Mouse (Mus musculus): Measurements from ENCODE around the gene Mndal. TPM values are rescaled to one million over a fixed set of nuclear protein-coding genes. Genes with fewer than 3 reads are reported as not detected.
"Not testable (repeated sequence)": the region's sequence is repeated elsewhere in the genome, so short reads cannot be mapped to it uniquely, and the experiment has no call there.

Mndal gene
- total RNA-seq (2021) (10 to 100 TPM; 12.7 to 12.8 TPM), polyA plus RNA-seq (2012; rRNA removed) (6.6 and 6.8 TPM in 2 replicates)
- long read RNA-seq, partial matches to known transcripts: 2 of 6 reads
- long read RNA-seq, other reads (novel, unspliced or antisense): 3 of 6 reads

DNA sequence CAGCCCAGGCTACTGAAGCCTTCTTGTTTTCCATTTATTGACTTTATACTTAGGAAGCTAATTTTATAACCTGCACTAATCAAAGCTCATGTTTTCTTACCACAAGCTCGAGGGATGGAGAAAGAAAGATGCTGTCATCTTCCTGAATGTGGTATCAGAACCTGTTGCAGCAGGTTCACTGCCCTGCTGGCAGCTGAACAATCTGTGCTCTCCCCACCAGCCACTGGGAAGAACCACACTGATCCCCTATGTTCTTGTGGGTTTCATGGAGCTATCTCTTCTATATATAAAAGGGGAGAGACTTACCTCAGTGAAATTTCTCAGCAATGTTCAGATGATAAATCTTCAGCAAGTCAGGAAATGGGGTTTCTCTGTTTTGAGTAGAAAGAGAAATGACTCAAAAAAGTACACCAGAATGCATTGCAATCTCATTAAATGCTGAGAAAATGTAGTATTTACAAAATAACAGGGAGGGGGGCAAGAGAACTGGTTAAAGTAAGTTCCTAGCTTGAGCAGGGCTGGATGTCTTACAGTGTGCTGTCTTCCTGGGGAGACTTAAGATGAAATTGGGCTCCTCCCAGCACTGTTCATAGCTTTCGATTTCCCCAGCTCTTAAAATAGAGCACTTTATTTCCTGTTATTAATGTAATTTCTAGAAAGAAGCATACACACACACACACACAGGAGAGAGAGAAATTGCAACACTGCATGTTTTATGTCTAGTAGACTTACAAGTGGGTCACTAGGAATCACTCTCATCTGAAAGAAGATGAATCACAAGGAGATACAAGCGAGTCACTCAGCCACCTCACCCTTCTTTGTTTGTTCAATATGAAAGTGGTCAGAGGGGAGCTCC lies at the start of gene Mndal, which contains the start of gene Ifi203:
Mndal (minus strand) TSS at position 568 of the 856 bp plus-strand sequence.
Ifi203 (minus strand) TSS at position 749 of the 856 bp plus-strand sequence.
- Histone ChIP-seq H3K9ac (ENCODE audit: low read depth, low read length) (peak within 1 kb of the TSS; percentile 63), H3K27ac (peak within 1 kb of the TSS; percentile 84), H3K4me3 (peak within 1 kb of the TSS; percentile 54)
- H3K79me2 ChIP-seq (replicated peaks; ENCODE audit: control insufficient read depth, insufficient read depth, low read length); H3K36me3 ChIP-seq (ENCODE audit: control insufficient read depth, insufficient read depth, low read length); H3K4me1 ChIP-seq (ENCODE audit: control insufficient read depth, insufficient read depth, low read length); H3K27me3 ChIP-seq (ENCODE audit: control insufficient read depth, insufficient read depth, low read length); intact Hi-C loops (cut with DNase I): not testable (repeated sequence)
- 29% methylated on average over 3 of the region's 3 CpGs for WGBS
- DNase-seq: peak in 1 of 2 experiments; percentile 10

DNA sequence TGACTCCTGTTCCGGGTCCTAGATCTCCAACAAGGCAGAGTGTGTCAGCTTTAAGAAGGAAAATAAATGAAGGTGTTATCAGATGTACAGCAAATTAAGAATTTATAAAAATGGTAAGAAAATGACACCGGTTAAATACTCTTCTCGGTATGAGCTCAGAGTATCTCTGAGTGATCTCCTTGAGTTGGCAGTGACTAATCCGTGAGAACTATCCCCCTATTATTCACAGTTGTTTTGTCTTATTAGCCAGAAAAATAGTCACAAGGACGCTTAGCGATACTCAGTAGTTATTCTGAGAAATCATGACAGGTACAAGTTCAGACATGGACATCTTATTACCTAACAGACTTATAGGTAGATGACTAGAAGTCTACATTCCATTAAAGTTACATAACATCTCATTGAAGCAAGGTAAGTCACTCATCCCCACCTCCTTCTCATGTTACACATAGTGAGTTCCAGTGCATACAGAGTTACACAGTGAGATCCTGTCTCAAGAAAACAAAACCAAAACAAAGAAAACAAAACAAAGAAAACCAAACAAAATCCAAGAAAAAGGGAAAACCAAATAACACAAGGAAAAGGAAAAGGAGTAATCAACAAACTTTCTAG lies 40.5 kb upstream of the Mndal start, which contains the start of gene Ifi202b:
Ifi202b (minus strand) TSS at position 51 of the 612 bp plus-strand sequence.
- H3K36me3 ChIP-seq (ENCODE audit: control insufficient read depth, insufficient read depth, low read length); H3K79me2 ChIP-seq (replicated peaks; ENCODE audit: control insufficient read depth, insufficient read depth, low read length); H3K27me3 ChIP-seq (ENCODE audit: control insufficient read depth, insufficient read depth, low read length); H3K9ac ChIP-seq (ENCODE audit: low read depth, low read length); H3K4me3 ChIP-seq; intact Hi-C loops (cut with DNase I); DNase-seq; H3K4me1 ChIP-seq (ENCODE audit: control insufficient read depth, insufficient read depth, low read length); H3K27ac ChIP-seq: not testable (repeated sequence)
- 87% methylated on average over 6 of the region's 6 CpGs for WGBS

DNA sequence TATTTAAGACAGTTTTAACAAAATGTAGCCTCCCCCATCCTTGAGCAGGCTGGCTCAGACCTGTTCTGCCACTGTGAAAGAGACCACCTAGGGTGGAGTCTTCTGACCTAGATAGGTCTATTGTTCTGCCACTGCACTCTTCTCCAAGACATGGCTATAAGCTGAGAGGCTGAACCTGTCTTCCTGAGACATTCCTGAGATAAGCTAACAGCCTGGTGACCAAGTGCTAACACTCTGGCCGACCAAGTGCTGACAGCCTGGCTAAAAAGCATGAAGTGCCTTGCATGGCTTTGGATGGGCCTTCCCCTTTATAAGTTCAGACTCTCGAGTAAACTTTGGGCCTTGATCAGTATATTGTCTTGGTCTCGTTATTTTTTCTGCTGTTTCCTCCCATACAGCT lies 38.7 kb upstream of the Mndal start:
- H3K27ac ChIP-seq; H3K79me2 ChIP-seq (replicated peaks; ENCODE audit: control insufficient read depth, insufficient read depth, low read length); H3K4me3 ChIP-seq; DNase-seq; H3K27me3 ChIP-seq (ENCODE audit: control insufficient read depth, insufficient read depth, low read length); H3K4me1 ChIP-seq (ENCODE audit: control insufficient read depth, insufficient read depth, low read length); H3K36me3 ChIP-seq (ENCODE audit: control insufficient read depth, insufficient read depth, low read length); intact Hi-C loops (cut with DNase I); H3K9ac ChIP-seq (ENCODE audit: low read depth, low read length): not testable (repeated sequence)
- 6% methylated on average over 3 of the region's 3 CpGs for WGBS

DNA sequence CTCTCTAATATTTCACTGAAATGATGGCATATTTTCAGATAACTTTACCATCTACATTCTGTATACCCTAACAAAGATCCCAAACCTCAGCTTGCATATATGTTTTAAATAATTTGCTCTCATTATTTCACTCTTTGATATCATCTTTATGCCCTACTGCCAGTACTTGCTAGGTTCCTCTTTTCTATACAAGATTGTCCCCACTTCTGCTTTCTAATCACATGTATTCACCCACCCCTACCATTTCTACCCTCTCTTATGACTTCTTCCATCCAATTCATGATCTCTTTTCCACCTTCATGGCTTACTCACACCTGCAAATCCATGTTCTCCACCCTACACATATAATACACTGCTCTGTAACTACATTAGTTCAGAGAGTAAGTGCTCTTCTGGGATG lies 35.3 kb upstream of the Mndal start:
- H3K4me3 ChIP-seq: no peak overlapping the region
- no peak overlapping the region for H3K9ac ChIP-seq (ENCODE audit: low read depth, low read length)
- H3K27ac ChIP-seq: no peak overlapping the region
- H3K4me1 ChIP-seq (ENCODE audit: control insufficient read depth, insufficient read depth, low read length): no peaks in the 10 kb centered on the region; the same call in 1 of the 2 replicates
- TF ChIP-seq POLR2A (IDR thresholded peaks at IDR 0.05; ENCODE audit: insufficient read depth, low read depth, low read length) (no peak), CTCF (IDR thresholded peaks at IDR 0.05) (no peak)
- no peaks in the 10 kb centered on the region for H3K36me3 ChIP-seq (ENCODE audit: control insufficient read depth, insufficient read depth, low read length)
- DNase-seq: no peak
- no peaks in the 10 kb centered on the region for H3K79me2 ChIP-seq (replicated peaks; ENCODE audit: control insufficient read depth, insufficient read depth, low read length)
- no peaks in the 10 kb centered on the region for H3K27me3 ChIP-seq (ENCODE audit: control insufficient read depth, insufficient read depth, low read length)
- intact Hi-C loops (cut with DNase I): no loop called here

DNA sequence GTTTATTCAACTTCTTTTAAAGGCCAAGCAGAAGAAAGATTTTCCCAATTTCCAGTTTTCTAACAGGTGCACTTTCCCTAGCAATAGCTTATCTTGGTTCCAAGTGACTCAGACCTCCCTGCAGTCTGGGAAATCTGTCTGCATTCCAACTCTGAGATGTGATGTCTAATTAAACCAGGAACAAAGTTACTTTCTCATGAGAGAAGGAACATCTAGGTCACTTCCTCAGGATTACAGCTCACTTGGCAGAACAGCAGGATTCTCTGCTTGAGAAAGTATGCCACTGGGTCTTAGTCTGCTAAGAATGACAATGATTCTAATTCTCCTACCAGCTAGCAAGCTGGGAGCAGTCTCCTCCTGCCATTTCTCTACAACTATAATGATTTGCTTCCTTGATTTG lies 30.8 kb upstream of the Mndal start:
- TF ChIP-seq CTCF (IDR thresholded peaks at IDR 0.05) (no peak), POLR2A (IDR thresholded peaks at IDR 0.05; ENCODE audit: insufficient read depth, low read depth, low read length) (no peak), EP300 (IDR thresholded peaks at IDR 0.05; ENCODE audit: insufficient read depth, low read depth, low read length) (no peak)
- intact Hi-C loops (cut with DNase I): no loop called here

DNA sequence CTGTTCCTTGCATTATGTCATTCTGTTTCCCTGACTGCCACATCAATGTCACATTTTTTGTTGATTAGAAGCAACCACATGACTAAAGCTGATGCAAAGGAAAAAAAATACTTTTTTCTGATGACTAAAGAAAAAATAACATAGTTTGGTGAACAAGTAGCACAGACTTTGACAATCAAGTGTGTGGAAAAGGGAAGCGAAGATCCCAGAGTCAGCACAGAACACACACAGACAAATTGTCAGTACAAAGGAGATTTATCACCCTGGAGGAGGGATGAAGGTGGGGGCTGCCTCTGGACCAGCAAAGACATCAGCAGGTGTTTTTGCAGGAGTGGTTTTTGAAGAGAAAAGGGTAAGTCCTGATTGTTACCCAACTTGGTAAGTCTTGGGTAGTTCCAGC lies 19.2 kb upstream of the Mndal start:
- H3K27me3 ChIP-seq (ENCODE audit: control insufficient read depth, insufficient read depth, low read length); H3K9ac ChIP-seq (ENCODE audit: low read depth, low read length); H3K4me3 ChIP-seq; H3K79me2 ChIP-seq (replicated peaks; ENCODE audit: control insufficient read depth, insufficient read depth, low read length); H3K4me1 ChIP-seq (ENCODE audit: control insufficient read depth, insufficient read depth, low read length); intact Hi-C loops (cut with DNase I); DNase-seq; H3K36me3 ChIP-seq (ENCODE audit: control insufficient read depth, insufficient read depth, low read length); H3K27ac ChIP-seq: not testable (repeated sequence)
- 79% methylated on average over 1 of the region's 1 CpGs for WGBS

More for the DNA sequence above, 30.8 kb upstream of the Mndal start:
- DNase-seq: no peak
- no peaks in the 10 kb centered on the region for H3K36me3 ChIP-seq (ENCODE audit: control insufficient read depth, insufficient read depth, low read length)
- H3K27me3 ChIP-seq (ENCODE audit: control insufficient read depth, insufficient read depth, low read length): no peaks in the 10 kb centered on the region
- H3K9ac ChIP-seq (ENCODE audit: low read depth, low read length): no peak overlapping the region
- H3K4me3 ChIP-seq: no peak overlapping the region
- no peaks in the 10 kb centered on the region for H3K79me2 ChIP-seq (replicated peaks; ENCODE audit: control insufficient read depth, insufficient read depth, low read length)
- H3K27ac ChIP-seq: no peak overlapping the region
- no peaks in the 10 kb centered on the region for H3K4me1 ChIP-seq (ENCODE audit: control insufficient read depth, insufficient read depth, low read length)

DNA sequence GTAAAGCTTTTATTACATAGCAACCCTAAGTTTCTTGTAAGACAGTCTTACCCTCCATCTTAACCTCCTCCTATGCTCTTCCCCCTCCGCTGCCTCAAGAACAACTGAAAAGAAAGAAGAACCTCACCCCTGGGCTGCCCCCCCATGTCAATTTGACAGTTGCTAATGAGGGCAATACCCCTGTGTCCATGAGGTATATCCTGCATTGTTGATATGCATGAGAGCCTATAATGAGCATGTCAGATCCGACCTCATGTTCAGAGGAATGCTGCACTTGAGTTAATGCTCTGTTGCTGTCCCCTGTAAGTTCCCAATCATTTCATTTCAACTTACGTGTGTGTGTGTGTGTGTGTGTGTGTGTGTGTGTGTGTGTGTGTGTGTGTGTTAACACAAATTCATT lies 17.7 kb upstream of the Mndal start:
- intact Hi-C loops (cut with DNase I): not testable (repeated sequence)

DNA sequence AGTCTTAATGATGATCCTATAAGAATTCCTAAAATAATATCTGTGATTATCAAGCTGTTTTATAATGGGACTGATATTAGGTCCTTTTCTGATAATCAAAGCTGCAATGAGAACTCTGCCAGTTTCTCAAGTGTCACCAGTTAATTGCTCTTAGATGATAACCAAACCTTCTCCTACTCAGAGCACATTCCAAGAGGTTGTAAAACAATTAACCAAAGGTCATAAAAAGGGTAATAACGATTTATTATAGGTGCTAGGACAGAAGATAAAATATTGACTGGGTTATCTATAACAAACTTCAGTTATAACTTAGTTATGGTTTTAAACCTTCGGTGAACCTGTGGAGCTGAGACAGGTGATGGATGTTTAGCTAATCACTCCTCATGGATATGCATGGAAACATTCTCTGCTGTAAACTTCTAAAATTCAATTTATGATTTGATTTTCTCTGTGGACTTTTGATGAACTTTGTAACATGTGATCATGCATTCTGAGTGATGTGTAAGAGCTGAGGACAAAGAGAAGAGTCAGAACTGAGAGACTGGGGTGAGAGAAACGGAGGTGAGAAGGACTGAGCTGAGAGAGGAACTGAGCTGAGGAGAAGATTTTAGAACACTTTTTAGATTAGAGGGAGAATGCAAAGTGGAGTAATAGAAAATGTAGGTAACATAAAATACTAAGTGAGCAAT lies 13.7 kb upstream of the Mndal start:
- DNase-seq; H3K4me1 ChIP-seq (ENCODE audit: control insufficient read depth, insufficient read depth, low read length); H3K79me2 ChIP-seq (replicated peaks; ENCODE audit: control insufficient read depth, insufficient read depth, low read length); H3K36me3 ChIP-seq (ENCODE audit: control insufficient read depth, insufficient read depth, low read length); H3K27ac ChIP-seq; H3K4me3 ChIP-seq; H3K27me3 ChIP-seq (ENCODE audit: control insufficient read depth, insufficient read depth, low read length); H3K9ac ChIP-seq (ENCODE audit: low read depth, low read length); intact Hi-C loops (cut with DNase I): not testable (repeated sequence)
- 70% methylated on average over 3 of the region's 3 CpGs for WGBS

More for the DNA sequence above, 17.7 kb upstream of the Mndal start:
- H3K27me3 ChIP-seq (ENCODE audit: control insufficient read depth, insufficient read depth, low read length); H3K36me3 ChIP-seq (ENCODE audit: control insufficient read depth, insufficient read depth, low read length); H3K4me1 ChIP-seq (ENCODE audit: control insufficient read depth, insufficient read depth, low read length); DNase-seq; H3K4me3 ChIP-seq; H3K79me2 ChIP-seq (replicated peaks; ENCODE audit: control insufficient read depth, insufficient read depth, low read length); H3K9ac ChIP-seq (ENCODE audit: low read depth, low read length); H3K27ac ChIP-seq: not testable (repeated sequence)
- WGBS: 66% methylated on average over 3 of the region's 3 CpGs

Measured in heart, adult 2 months (tissue).